Mouse (Mus musculus) neural tube, embryonic 11.5 days (tissue): ENCODE measurements around the gene Slc30a2. TPM values are rescaled to one million over a fixed set of nuclear protein-coding genes. Genes with fewer than 3 reads are reported as not detected.
A peak's percentile ranks its signal among the peaks of the same experiment; 100 is the strongest.
"Not testable (repeated sequence)": the region's sequence is repeated elsewhere in the genome, so short reads cannot be mapped to it uniquely, and the experiment has no call there.

Experiments
- ATAC-seq: fragments of 200-750 bp; cut with Nextera tagmentation; 2 replicates; pipeline ENCODE4 v1.8.0; 2017; ENCODE audit warnings: moderate number of reproducible peaks, mild to moderate bottlenecking, moderate TSS enrichment, moderate library complexity; ENCODE audit not compliant: insufficient read depth, low FRiP score, low TSS enrichment
- DNase-seq: peaks from one replicate; pipeline ENCODE4 v3.0.0-alpha.2; 2015; ENCODE audit warnings: low spot score
- H3K27ac ChIP-seq: fragments of 300-500 bp; sonication (generic); 2 replicates; pipeline ENCODE4 v1.5.1; 2014; ENCODE audit warnings: low read depth, mild to moderate bottlenecking, low read length
- H3K27me3 ChIP-seq: fragments of 300-500 bp; sonication (generic); 2 replicates; pipeline ENCODE4 v1.6.1; 2014; ENCODE audit warnings: mild to moderate bottlenecking, low read length, mixed read lengths; ENCODE audit not compliant: control insufficient read depth, insufficient read depth
- H3K36me3 ChIP-seq: fragments of 300-500 bp; sonication (generic); 2 replicates; pipeline ENCODE4 v1.6.1; 2014; ENCODE audit warnings: mild to moderate bottlenecking, low read length, moderate library complexity, mixed read lengths; ENCODE audit not compliant: control insufficient read depth, insufficient read depth
- H3K4me1 ChIP-seq: fragments of 300-500 bp; sonication (generic); 2 replicates; pipeline ENCODE4 v1.6.1; 2014; ENCODE audit warnings: low read length, mixed read lengths; ENCODE audit not compliant: control insufficient read depth, insufficient read depth
- H3K4me2 ChIP-seq: fragments of 300-500 bp; sonication (generic); 2 replicates; pipeline ENCODE4 v1.6.1; 2014; ENCODE audit warnings: low read depth, mild to moderate bottlenecking, moderate library complexity
- H3K4me3 ChIP-seq: fragments of 300-500 bp; sonication (generic); 2 replicates; pipeline ENCODE4 v1.5.1; 2014; ENCODE audit warnings: low read depth, low read length
- H3K9ac ChIP-seq: fragments of 300-500 bp; sonication (generic); 2 replicates; pipeline ENCODE4 v1.6.1; 2014; ENCODE audit warnings: mild to moderate bottlenecking, low read length
- H3K9me3 ChIP-seq: fragments of 300-500 bp; sonication (generic); 2 replicates; pipeline ENCODE4 v1.6.1; 2016; ENCODE audit warnings: low read length; ENCODE audit not compliant: control insufficient read depth
- WGBS: fragments of 180-500 bp; shearing (Covaris S2); extraction: QIAGEN DNeasy Blood & Tissue Kit; methylation state at CpG from one replicate; pipeline ENCODE4 v1.1.7; 2014; 5-methylcytosine and 5-hydroxymethylcytosine counted together
- polyA plus RNA-seq: library from polyadenylated mRNA; unstranded; fragments of >200 nt; fragmentation: Nextera tagmentation; extraction: Ambion mirVana; gene quantifications from 2 replicates; pipeline ENCODE4 v1.2.1, GENCODE M21; 2014

The Slc30a2 gene
- not detected in 2 replicates for polyA plus RNA-seq

GRCm38 (mm10) chr4:134343071-134344031 is at the start of gene Slc30a2:
TSS of gene Slc30a2 (plus strand) at chr4:134343181.
- 3% methylated on average over 56 of the region's 61 CpGs for WGBS

GRCm38 (mm10) chr4:134293692-134294163 is 49.3 kb upstream of the Slc30a2 start:
- Histone ChIP-seq H3K4me3 (no peak overlapping the region), H3K4me2 (no peak overlapping the region), H3K9ac (no peak overlapping the region), H3K4me1 (no peaks in the 10 kb centered on the region; the same call in 1 of the 2 replicates), H3K27ac (no peak overlapping the region), H3K9me3 (no peaks in the 10 kb centered on the region), H3K27me3 (no peaks in the 10 kb centered on the region), H3K36me3 (no peaks in the 10 kb centered on the region)
- 64% methylated on average over 9 of the region's 9 CpGs for WGBS
- ATAC-seq (no peak), DNase-seq (no peak)

More at GRCm38 (mm10) chr4:134343071-134344031, at the start of gene Slc30a2:
- Histone ChIP-seq H3K9me3 (no peaks in the 10 kb centered on the region), H3K4me1 (0 out of 2 replicates have a peak, but pooled peaks cover 5% of the 10 kb centered on the region), H3K27ac (no peak within 1 kb of the TSS), H3K4me3 (peak within 1 kb of the TSS; percentile 19; the same call in 1 of the 2 replicates), H3K9ac (peak within 1 kb of the TSS; percentile 14), H3K36me3 (no peaks in the 10 kb centered on the region), H3K4me2 (peak within 1 kb of the TSS; percentile 38), H3K27me3 (peaks cover 36% of the 10 kb centered on the region)
- DNase-seq (no peak), ATAC-seq (no peak)

- H3K9ac ChIP-seq, H3K4me1 ChIP-seq, H3K27ac ChIP-seq, DNase-seq, ATAC-seq, H3K4me2 ChIP-seq, H3K4me3 ChIP-seq, H3K36me3 ChIP-seq, H3K27me3 ChIP-seq, H3K9me3 ChIP-seq: not testable (repeated sequence)
- WGBS: 90% methylated on average over 4 of the region's 4 CpGs
Measured at GRCm38 (mm10) chr4:134296096-134296495, 46.9 kb upstream of the Slc30a2 start.

- Histone ChIP-seq H3K9ac (no peak overlapping the region), H3K4me2 (no peak overlapping the region), H3K4me3 (no peak overlapping the region), H3K4me1 (no peaks in the 10 kb centered on the region), H3K36me3 (no peaks in the 10 kb centered on the region), H3K27me3 (no peaks in the 10 kb centered on the region), H3K27ac (no peak overlapping the region), H3K9me3 (no peaks in the 10 kb centered on the region)
- 90% methylated on average over 4 of the region's 4 CpGs for WGBS
- no peak for DNase-seq
- no peak for ATAC-seq
Measured at GRCm38 (mm10) chr4:134296523-134296922, 46.5 kb upstream of the Slc30a2 start.

- ATAC-seq: no peak
- no peaks in the 10 kb centered on the region for H3K27me3 ChIP-seq
- WGBS: 88% methylated on average over 8 of the region's 8 CpGs
- no peak for DNase-seq
- no peak overlapping the region for H3K27ac ChIP-seq
- no peak overlapping the region for H3K4me2 ChIP-seq
- no peaks in the 10 kb centered on the region for H3K4me1 ChIP-seq
- no peak overlapping the region for H3K9ac ChIP-seq
- no peaks in the 10 kb centered on the region for H3K36me3 ChIP-seq
- H3K9me3 ChIP-seq: no peaks in the 10 kb centered on the region
- no peak overlapping the region for H3K4me3 ChIP-seq
Measured at GRCm38 (mm10) chr4:134297369-134297768, 45.6 kb upstream of the Slc30a2 start.

- DNase-seq (no peak), ATAC-seq (no peak)
- Histone ChIP-seq H3K4me2 (no peak overlapping the region), H3K27me3 (no peaks in the 10 kb centered on the region), H3K4me1 (no peaks in the 10 kb centered on the region), H3K36me3 (no peaks in the 10 kb centered on the region), H3K9me3 (no peaks in the 10 kb centered on the region), H3K27ac (no peak overlapping the region), H3K9ac (no peak overlapping the region), H3K4me3 (no peak overlapping the region)
- 75% methylated on average over 19 of the region's 19 CpGs for WGBS
Measured at GRCm38 (mm10) chr4:134298626-134299497, 44.1 kb upstream of the Slc30a2 start.

GRCm38 (mm10) chr4:134299498-134299810 is 43.5 kb upstream of the Slc30a2 start:
- DNase-seq: no peak
- H3K4me1 ChIP-seq: no peaks in the 10 kb centered on the region
- no peak overlapping the region for H3K4me3 ChIP-seq
- WGBS: 79% methylated on average over 4 of the region's 4 CpGs
- no peaks in the 10 kb centered on the region for H3K36me3 ChIP-seq
- ATAC-seq: no peak
- H3K4me2 ChIP-seq: no peak overlapping the region
- H3K9me3 ChIP-seq: no peaks in the 10 kb centered on the region
- H3K9ac ChIP-seq: no peak overlapping the region
- H3K27ac ChIP-seq: no peak overlapping the region
- no peaks in the 10 kb centered on the region for H3K27me3 ChIP-seq

GRCm38 (mm10) chr4:134300316-134300715 is 42.7 kb upstream of the Slc30a2 start:
- ATAC-seq: no peak
- H3K4me1 ChIP-seq: no peaks in the 10 kb centered on the region
- H3K27me3 ChIP-seq: no peaks in the 10 kb centered on the region
- no peak overlapping the region for H3K4me3 ChIP-seq
- no peak overlapping the region for H3K4me2 ChIP-seq
- no peaks in the 10 kb centered on the region for H3K9me3 ChIP-seq
- 74% methylated on average over 9 of the region's 9 CpGs for WGBS
- no peak overlapping the region for H3K27ac ChIP-seq
- DNase-seq: no peak
- H3K36me3 ChIP-seq: no peaks in the 10 kb centered on the region
- H3K9ac ChIP-seq: no peak overlapping the region
